Mouse (Mus musculus) hindbrain, embryonic 14.5 days (tissue): ENCODE measurements around the gene Cdh20. TPM values are rescaled to one million over a fixed set of nuclear protein-coding genes. Genes with fewer than 3 reads are reported as not detected.

ENCODE experiments used
- ATAC-seq: fragments of 200-750 bp; cut with Nextera tagmentation; 2 replicates; pipeline ENCODE4 v1.8.0; 2017; ENCODE audit warnings: moderate number of reproducible peaks, mild to moderate bottlenecking, moderate TSS enrichment, moderate library complexity; ENCODE audit not compliant: low FRiP score
- DNase-seq: peaks from one replicate; pipeline ENCODE4 v3.0.0-alpha.2; 2015; ENCODE audit warnings: low spot score
- H3K27ac ChIP-seq: fragments of 300-500 bp; sonication (generic); 2 replicates; pipeline ENCODE4 v1.5.1; 2014; ENCODE audit warnings: mild to moderate bottlenecking, moderate library complexity
- H3K27me3 ChIP-seq: fragments of 300-500 bp; sonication (generic); 2 replicates; pipeline ENCODE4 v1.6.1; 2014; ENCODE audit warnings: mild to moderate bottlenecking, low read length, mixed read lengths; ENCODE audit not compliant: control insufficient read depth, insufficient read depth
- H3K36me3 ChIP-seq: fragments of 300-500 bp; sonication (generic); replicated peaks from 2 replicates; pipeline ENCODE4 v1.6.1; 2014; ENCODE audit not compliant: control insufficient read depth, insufficient read depth
- H3K4me1 ChIP-seq: fragments of 300-500 bp; sonication (generic); replicated peaks from 2 replicates; pipeline ENCODE4 v1.6.1; 2014; ENCODE audit warnings: antibody characterized with exemption, low read length, mixed read lengths; ENCODE audit not compliant: control insufficient read depth, insufficient read depth
- H3K4me2 ChIP-seq: fragments of 300-500 bp; sonication (generic); replicated peaks from 2 replicates; pipeline ENCODE4 v1.6.1; 2014; ENCODE audit warnings: mild to moderate bottlenecking, moderate library complexity
- H3K4me3 ChIP-seq: fragments of 300-500 bp; sonication (generic); replicated peaks from 2 replicates; pipeline ENCODE4 v1.5.1; 2014; ENCODE audit warnings: mild to moderate bottlenecking, low read length
- H3K9ac ChIP-seq: fragments of 300-500 bp; sonication (generic); 2 replicates; pipeline ENCODE4 v1.6.1; 2014
- H3K9me3 ChIP-seq: fragments of 300-500 bp; sonication (generic); 2 replicates; pipeline ENCODE4 v1.6.1; 2016; ENCODE audit warnings: low read length; ENCODE audit not compliant: control insufficient read depth
- WGBS: fragments of 180-500 bp; shearing (Covaris S2); extraction: QIAGEN DNeasy Blood & Tissue Kit; methylation state at CpG from one replicate; pipeline ENCODE4 v1.1.7; 2014; 5-methylcytosine and 5-hydroxymethylcytosine counted together
- polyA plus RNA-seq: library from polyadenylated mRNA; unstranded; fragments of >200 nt; fragmentation: Nextera tagmentation; extraction: Ambion mirVana; gene quantifications from 2 replicates; pipeline ENCODE4 v1.2.1, GENCODE M21; 2014

Gene Cdh20
- polyA plus RNA-seq, 1 experiment from 2014 or later, result 1.4 TPM

- no peak overlapping the region for H3K9ac ChIP-seq
- DNase-seq (no peak), ATAC-seq (0 out of 2 replicates have a peak, but pooled peaks have one; percentile 40)
- no peak overlapping the region for H3K4me2 ChIP-seq
- no peak overlapping the region for H3K4me3 ChIP-seq
- H3K9me3 ChIP-seq, result no peaks in the 10 kb centered on the region
- no peaks in the 10 kb centered on the region for H3K27me3 ChIP-seq
- 49% methylated on average over 3 of the region's 3 CpGs for WGBS
- H3K4me1 ChIP-seq, result peaks cover 9% of the 10 kb centered on the region; the same call in 1 of the 2 replicates
- H3K27ac ChIP-seq, result no peak overlapping the region
- no peaks in the 10 kb centered on the region for H3K36me3 ChIP-seq
Measured at GRCm38 (mm10) chr1:104796146-104796545, 27.8 kb downstream of the Cdh20 start.

- Histone ChIP-seq H3K4me1 (peaks cover 9% of the 10 kb centered on the region; the same call in 1 of the 2 replicates), H3K4me2 (no peak overlapping the region), H3K9ac (no peak overlapping the region), H3K9me3 (no peaks in the 10 kb centered on the region), H3K4me3 (no peak overlapping the region), H3K27me3 (no peaks in the 10 kb centered on the region), H3K36me3 (no peaks in the 10 kb centered on the region), H3K27ac (no peak overlapping the region)
- 80% methylated on average over 4 of the region's 4 CpGs for WGBS
- ATAC-seq, result no peak
- no peak for DNase-seq
Measured at GRCm38 (mm10) chr1:104797139-104797538, 28.8 kb downstream of the Cdh20 start.

GRCm38 (mm10) chr1:104804746-104805145 lies 36.4 kb downstream of the Cdh20 start:
- DNase-seq (no peak), ATAC-seq (no peak)
- H3K4me1 ChIP-seq, result no peaks in the 10 kb centered on the region
- H3K9ac ChIP-seq, result no peak overlapping the region
- no peak overlapping the region for H3K4me3 ChIP-seq
- H3K9me3 ChIP-seq, result no peaks in the 10 kb centered on the region
- no peak overlapping the region for H3K4me2 ChIP-seq
- no peaks in the 10 kb centered on the region for H3K27me3 ChIP-seq
- 91% methylated on average over 6 of the region's 6 CpGs for WGBS
- H3K36me3 ChIP-seq, result no peaks in the 10 kb centered on the region
- H3K27ac ChIP-seq, result no peak overlapping the region

GRCm38 (mm10) chr1:104807214-104807613 lies 38.9 kb downstream of the Cdh20 start:
- DNase-seq (no peak), ATAC-seq (no peak)
- H3K27me3 ChIP-seq, result no peaks in the 10 kb centered on the region
- H3K4me1 ChIP-seq, result no peaks in the 10 kb centered on the region
- no peak overlapping the region for H3K4me2 ChIP-seq
- no peak overlapping the region for H3K4me3 ChIP-seq
- H3K27ac ChIP-seq, result no peak overlapping the region
- H3K9ac ChIP-seq, result no peak overlapping the region
- no peaks in the 10 kb centered on the region for H3K36me3 ChIP-seq
- WGBS, result 91% methylated on average over 2 of the region's 2 CpGs
- H3K9me3 ChIP-seq, result no peaks in the 10 kb centered on the region

GRCm38 (mm10) chr1:104817510-104817909 lies 49.2 kb downstream of the Cdh20 start:
- DNase-seq (no peak), ATAC-seq (no peak)
- WGBS, result 88% methylated on average over 2 of the region's 2 CpGs
- H3K4me2 ChIP-seq, result no peak overlapping the region
- H3K4me1 ChIP-seq, result no peaks in the 10 kb centered on the region
- no peaks in the 10 kb centered on the region for H3K36me3 ChIP-seq
- no peaks in the 10 kb centered on the region for H3K27me3 ChIP-seq
- no peak overlapping the region for H3K4me3 ChIP-seq
- no peaks in the 10 kb centered on the region for H3K9me3 ChIP-seq
- no peak overlapping the region for H3K27ac ChIP-seq
- no peak overlapping the region for H3K9ac ChIP-seq

GRCm38 (mm10) chr1:104828106-104828505 lies 59.8 kb downstream of the Cdh20 start:
- no peak for ATAC-seq
- Histone ChIP-seq H3K4me3 (no peak overlapping the region), H3K4me2 (no peak overlapping the region), H3K27ac (no peak overlapping the region), H3K4me1 (no peaks in the 10 kb centered on the region), H3K9me3 (no peaks in the 10 kb centered on the region), H3K36me3 (no peaks in the 10 kb centered on the region), H3K9ac (no peak overlapping the region), H3K27me3 (no peaks in the 10 kb centered on the region)
- DNase-seq, result no peak
- 78% methylated on average over 2 of the region's 2 CpGs for WGBS

GRCm38 (mm10) chr1:104838206-104838915 lies 70.0 kb downstream of the Cdh20 start:
- 35% methylated on average over 4 of the region's 4 CpGs for WGBS
- Histone ChIP-seq H3K27ac (no peak overlapping the region), H3K4me3 (no peak overlapping the region), H3K27me3 (no peaks in the 10 kb centered on the region), H3K4me1 (no peaks in the 10 kb centered on the region), H3K36me3 (no peaks in the 10 kb centered on the region), H3K9ac (no peak overlapping the region), H3K4me2 (no peak overlapping the region), H3K9me3 (no peaks in the 10 kb centered on the region)
- ATAC-seq, result peak; percentile 70; the same call in 1 of the 2 replicates
- DNase-seq, result no peak

- no peak overlapping the region for H3K4me2 ChIP-seq
- no peak overlapping the region for H3K9ac ChIP-seq
- H3K9me3 ChIP-seq, result no peaks in the 10 kb centered on the region
- no peaks in the 10 kb centered on the region for H3K4me1 ChIP-seq
- H3K27me3 ChIP-seq, result no peaks in the 10 kb centered on the region
- H3K36me3 ChIP-seq, result no peaks in the 10 kb centered on the region
- no peak overlapping the region for H3K27ac ChIP-seq
- ATAC-seq (no peak), DNase-seq (no peak)
- no peak overlapping the region for H3K4me3 ChIP-seq
Measured at GRCm38 (mm10) chr1:104839051-104839450, 70.7 kb downstream of the Cdh20 start.

- Histone ChIP-seq H3K27me3 (no peaks in the 10 kb centered on the region), H3K4me2 (no peak overlapping the region), H3K27ac (no peak overlapping the region), H3K9me3 (no peaks in the 10 kb centered on the region), H3K4me1 (no peaks in the 10 kb centered on the region), H3K4me3 (no peak overlapping the region), H3K9ac (no peak overlapping the region), H3K36me3 (no peaks in the 10 kb centered on the region)
- 11% methylated on average over 2 of the region's 2 CpGs for WGBS
- DNase-seq (no peak), ATAC-seq (peak; percentile 57; the same call in 1 of the 2 replicates)
Measured at GRCm38 (mm10) chr1:104848256-104848919, 80.1 kb downstream of the Cdh20 start.
